Mouse (Mus musculus) hindbrain, postnatal 0 days (tissue): ENCODE data around the gene Tmsb10. TPM values are rescaled to one million over a fixed set of nuclear protein-coding genes. Genes with fewer than 3 reads are reported as not detected.

ENCODE experiments used
- ATAC-seq: fragments of 200-750 bp; cut with Nextera tagmentation; 2 replicates; pipeline ENCODE4 v1.8.0; 2017; ENCODE audit warnings: mild to moderate bottlenecking, moderate TSS enrichment, moderate library complexity
- DNase-seq: peaks from one replicate; pipeline ENCODE4 v3.0.0-alpha.2; 2015; ENCODE audit warnings: low spot score
- H3K27ac ChIP-seq: fragments of 300-500 bp; sonication (generic); 2 replicates; pipeline ENCODE4 v1.5.1; 2014; ENCODE audit warnings: mild to moderate bottlenecking
- H3K27me3 ChIP-seq: fragments of 300-500 bp; sonication (generic); 2 replicates; pipeline ENCODE4 v1.6.1; 2014; ENCODE audit warnings: low read length, mixed read lengths; ENCODE audit not compliant: insufficient read depth
- H3K36me3 ChIP-seq: fragments of 300-500 bp; sonication (generic); 2 replicates; pipeline ENCODE4 v1.6.1; 2014; ENCODE audit warnings: low read length, mixed read lengths; ENCODE audit not compliant: insufficient read depth
- H3K4me1 ChIP-seq: fragments of 300-500 bp; sonication (generic); 2 replicates; pipeline ENCODE4 v1.6.1; 2014; ENCODE audit warnings: antibody characterized with exemption, low read length, mixed read lengths; ENCODE audit not compliant: insufficient read depth
- H3K4me2 ChIP-seq: fragments of 300-500 bp; sonication (generic); 2 replicates; pipeline ENCODE4 v1.6.1; 2014; ENCODE audit warnings: low read depth, mild to moderate bottlenecking, low read length, moderate library complexity, mixed read lengths
- H3K4me3 ChIP-seq: fragments of 300-500 bp; sonication (generic); 2 replicates; pipeline ENCODE4 v1.5.1; 2014; ENCODE audit warnings: low read length
- H3K9ac ChIP-seq: fragments of 300-500 bp; sonication (generic); replicated peaks from 2 replicates; pipeline ENCODE4 v1.6.1; 2014; ENCODE audit warnings: mild to moderate bottlenecking, low read length, moderate library complexity, mixed read lengths
- H3K9me3 ChIP-seq: fragments of 300-500 bp; sonication (generic); 2 replicates; pipeline ENCODE4 v1.6.1; 2016; ENCODE audit warnings: low read length, mixed read lengths
- CTCF ChIP-seq: IDR thresholded peaks from 2 replicates; pipeline ENCODE4 v1.5.1; 2016; ENCODE audit warnings: antibody characterized with exemption, control low read depth, low read depth
- WGBS: fragments of 180-500 bp; shearing (Covaris S2); extraction: QIAGEN DNeasy Blood & Tissue Kit; methylation state at CpG from one replicate; pipeline ENCODE4 v1.1.7; 2014; 5-methylcytosine and 5-hydroxymethylcytosine counted together
- polyA plus RNA-seq: library from polyadenylated mRNA; unstranded; fragments of >200 nt; fragmentation: Nextera tagmentation; extraction: Ambion mirVana; gene quantifications from 2 replicates; pipeline ENCODE4 v1.2.1, GENCODE M21; 2015
- total RNA-seq: library from RNA; depleted of rRNA; stranded (reverse); fragments of >200 nt; gene quantifications from 2 replicates; pipeline ENCODE4 v1.2.3, GENCODE M21; 2014

The Tmsb10 gene
- total and polyA plus RNA-seq, 2 experiments from 2014 or later, result 166 to 5,541 TPM

DNA sequence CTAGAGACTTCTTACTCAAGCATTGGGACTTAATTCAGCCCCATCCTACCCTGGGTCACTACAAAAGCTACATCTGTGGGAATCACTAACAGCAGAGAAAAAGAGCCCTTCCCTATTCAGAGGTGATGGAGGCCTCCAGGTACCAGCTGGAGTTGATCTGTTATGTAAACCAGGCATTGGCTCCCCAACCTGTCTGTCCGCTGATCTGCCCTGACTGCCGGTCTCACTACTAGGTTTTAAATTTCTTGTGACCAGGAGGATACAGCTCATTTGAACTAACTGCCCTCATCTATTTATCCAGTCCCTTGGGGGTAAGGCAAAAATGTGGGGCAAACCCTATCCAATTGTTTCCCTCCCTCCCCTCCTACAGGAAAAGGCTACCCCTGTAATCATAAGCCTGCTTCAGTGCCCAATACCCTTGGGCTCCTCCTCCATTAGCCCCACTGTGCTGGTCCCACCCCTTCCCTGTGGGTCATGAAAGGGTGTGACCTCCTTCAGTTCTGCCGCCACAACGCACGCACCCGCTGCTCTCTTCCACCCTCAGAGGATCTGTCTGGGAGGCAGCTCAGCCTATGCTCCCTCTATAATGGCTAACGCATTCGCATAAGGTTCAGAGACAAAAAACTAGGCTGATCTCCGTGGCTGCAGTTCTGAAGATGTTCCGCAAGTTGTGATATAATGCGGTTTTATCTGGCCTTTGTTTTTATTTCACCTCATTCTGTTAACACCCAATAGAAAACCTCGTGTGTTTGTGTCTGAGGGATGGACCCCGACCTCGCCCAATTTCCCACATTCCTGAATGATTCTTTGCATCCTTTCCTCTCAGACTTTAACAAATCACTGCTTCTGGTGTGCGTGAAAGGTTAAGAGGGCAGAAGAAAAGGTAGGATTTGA lies 2.1 kb downstream of the Tmsb10 start:
- no peaks in the 10 kb centered on the region for H3K36me3 ChIP-seq
- peak; percentile 73 for DNase-seq
- H3K4me2 ChIP-seq, result peak overlapping the region; percentile 72
- peak overlapping the region; percentile 98 for H3K9ac ChIP-seq
- H3K9me3 ChIP-seq, result no peaks in the 10 kb centered on the region
- H3K4me3 ChIP-seq, result peak overlapping the region; percentile 87
- H3K27ac ChIP-seq, result peak overlapping the region; percentile 99
- H3K4me1 ChIP-seq, result peaks cover 15% of the 10 kb centered on the region; the same call in 1 of the 2 replicates
- no peak for TF ChIP-seq CTCF
- peak; percentile 41 for ATAC-seq
- H3K27me3 ChIP-seq, result no peaks in the 10 kb centered on the region
- 3% methylated on average over 15 of the region's 15 CpGs for WGBS

DNA sequence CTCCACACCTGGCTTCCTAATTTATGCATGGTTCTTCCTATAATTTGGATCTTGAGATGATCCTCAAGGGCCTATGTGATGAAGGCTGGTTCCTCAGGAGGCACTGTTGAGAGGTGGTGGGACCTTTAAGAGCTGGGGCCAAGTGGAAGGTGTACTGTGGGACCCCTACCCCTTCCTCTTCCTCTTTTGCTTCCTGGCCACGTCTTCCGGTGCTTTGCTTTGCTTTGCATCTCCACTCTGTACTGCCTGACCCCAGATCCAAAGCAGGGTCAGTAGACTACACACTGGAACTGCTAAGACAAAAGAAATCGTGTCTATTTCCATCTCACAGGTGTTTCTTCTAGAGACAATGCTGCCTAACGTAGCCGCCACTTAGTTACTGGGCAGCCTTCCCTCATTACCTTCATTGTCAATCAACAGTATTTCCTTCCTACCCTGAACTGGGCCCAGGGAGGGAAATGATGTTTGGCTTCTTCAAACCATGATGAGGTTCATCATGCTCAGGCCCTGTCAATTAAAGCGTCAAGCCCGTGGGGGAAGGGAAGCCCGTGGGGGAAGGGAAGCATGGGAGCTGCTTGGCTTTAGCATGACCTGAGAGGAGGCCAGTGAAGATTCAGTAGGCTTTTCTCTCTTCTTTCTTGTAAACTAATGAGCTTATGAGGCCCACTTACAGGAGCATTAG lies 2.9 kb downstream of the Tmsb10 start:
- H3K4me1 ChIP-seq, result peaks cover 15% of the 10 kb centered on the region; the same call in 1 of the 2 replicates
- DNase-seq (peak; percentile 30), ATAC-seq (no peak)
- H3K4me2 ChIP-seq, result peak overlapping the region; percentile 72
- TF ChIP-seq CTCF, result no peak
- WGBS, result 39% methylated on average over 8 of the region's 8 CpGs
- no peaks in the 10 kb centered on the region for H3K36me3 ChIP-seq
- H3K4me3 ChIP-seq, result peak overlapping the region; percentile 87
- no peaks in the 10 kb centered on the region for H3K27me3 ChIP-seq
- peak overlapping the region; percentile 99 for H3K27ac ChIP-seq
- peak overlapping the region; percentile 98 for H3K9ac ChIP-seq
- no peaks in the 10 kb centered on the region for H3K9me3 ChIP-seq

DNA sequence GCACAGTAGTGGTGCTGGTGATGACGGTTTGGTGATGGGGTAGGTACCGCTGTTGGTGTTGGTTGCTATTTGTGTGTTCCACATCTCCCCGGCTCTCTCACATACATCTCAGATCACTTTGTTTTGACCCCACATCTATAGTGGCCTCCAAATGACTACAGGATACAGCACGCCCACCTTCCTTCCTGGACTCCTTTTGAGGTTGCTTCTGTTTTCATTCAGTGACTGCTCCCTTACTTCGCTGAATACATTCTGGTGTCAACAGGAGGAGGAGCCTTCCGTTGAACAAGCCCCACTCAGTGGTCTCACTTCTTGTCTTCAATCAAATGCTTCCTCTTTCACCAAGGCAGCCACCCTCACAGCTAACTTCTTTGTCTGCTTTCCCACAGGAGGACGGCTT lies 3.8 kb downstream of the Tmsb10 start:
- Histone ChIP-seq H3K27me3 (no peaks in the 10 kb centered on the region), H3K27ac (peak overlapping the region; percentile 99), H3K4me1 (peaks cover 15% of the 10 kb centered on the region; the same call in 1 of the 2 replicates), H3K4me2 (0 out of 2 replicates have a peak overlapping the region, but pooled peaks have one; percentile 72), H3K9me3 (no peaks in the 10 kb centered on the region), H3K9ac (no peak overlapping the region), H3K4me3 (no peak overlapping the region), H3K36me3 (no peaks in the 10 kb centered on the region)
- DNase-seq, result peak; percentile 9
- ATAC-seq, result no peak
- TF ChIP-seq CTCF, result no peak
- 54% methylated on average over 7 of the region's 7 CpGs for WGBS

DNA sequence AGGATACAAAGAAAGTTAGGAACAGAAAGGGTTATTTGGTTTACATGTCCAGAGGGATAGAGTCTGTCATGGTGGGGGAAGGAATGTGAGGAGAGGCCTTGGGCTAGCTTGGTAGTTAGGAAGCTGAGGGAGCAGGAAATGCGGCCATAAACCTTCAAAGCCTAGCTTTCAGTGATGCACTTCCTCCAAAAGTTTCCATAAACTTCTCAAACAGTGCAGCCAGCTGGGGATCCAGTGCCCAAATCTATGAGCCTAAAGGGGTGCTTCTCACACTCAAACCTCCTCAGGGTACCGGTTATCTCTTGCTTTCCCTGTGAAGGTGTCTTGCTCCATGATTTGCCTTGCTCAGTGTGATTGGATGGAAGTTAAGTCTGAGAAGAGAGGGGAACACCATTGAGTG lies 5.6 kb downstream of the Tmsb10 start:
- DNase-seq (no peak), ATAC-seq (no peak)
- Histone ChIP-seq H3K27ac (no peak overlapping the region), H3K27me3 (no peaks in the 10 kb centered on the region), H3K4me1 (peaks cover 15% of the 10 kb centered on the region; the same call in 1 of the 2 replicates), H3K4me2 (no peak overlapping the region), H3K36me3 (no peaks in the 10 kb centered on the region), H3K4me3 (no peak overlapping the region), H3K9ac (no peak overlapping the region), H3K9me3 (no peaks in the 10 kb centered on the region)
- 81% methylated on average over 2 of the region's 2 CpGs for WGBS
- TF ChIP-seq CTCF, result no peak

DNA sequence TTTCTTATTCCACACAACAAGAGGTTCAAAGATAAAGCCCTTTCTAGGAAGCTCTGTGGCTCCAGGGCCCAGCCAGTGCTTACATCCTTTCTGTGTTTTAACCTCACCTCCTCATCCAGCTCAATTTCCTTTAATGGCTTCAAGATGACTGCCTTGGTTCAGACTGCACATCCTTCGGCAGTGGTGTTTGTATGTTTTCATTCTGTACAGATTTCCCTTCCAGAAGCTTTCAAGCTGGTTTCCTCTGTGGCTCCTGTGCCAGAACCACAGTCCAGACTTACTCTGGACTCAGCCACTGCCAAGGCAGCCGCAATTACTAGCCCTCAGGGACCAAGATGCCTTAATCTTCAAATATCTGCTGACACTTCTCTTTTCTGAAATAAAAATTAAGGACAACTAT lies 6.3 kb downstream of the Tmsb10 start:
- Histone ChIP-seq H3K4me3 (no peak overlapping the region), H3K4me1 (peaks cover 15% of the 10 kb centered on the region; the same call in 1 of the 2 replicates), H3K36me3 (no peaks in the 10 kb centered on the region), H3K27me3 (no peaks in the 10 kb centered on the region), H3K27ac (no peak overlapping the region), H3K4me2 (no peak overlapping the region), H3K9ac (no peak overlapping the region), H3K9me3 (no peaks in the 10 kb centered on the region)
- 72% methylated on average over 2 of the region's 2 CpGs for WGBS
- DNase-seq (no peak), ATAC-seq (no peak)
- no peak for TF ChIP-seq CTCF

DNA sequence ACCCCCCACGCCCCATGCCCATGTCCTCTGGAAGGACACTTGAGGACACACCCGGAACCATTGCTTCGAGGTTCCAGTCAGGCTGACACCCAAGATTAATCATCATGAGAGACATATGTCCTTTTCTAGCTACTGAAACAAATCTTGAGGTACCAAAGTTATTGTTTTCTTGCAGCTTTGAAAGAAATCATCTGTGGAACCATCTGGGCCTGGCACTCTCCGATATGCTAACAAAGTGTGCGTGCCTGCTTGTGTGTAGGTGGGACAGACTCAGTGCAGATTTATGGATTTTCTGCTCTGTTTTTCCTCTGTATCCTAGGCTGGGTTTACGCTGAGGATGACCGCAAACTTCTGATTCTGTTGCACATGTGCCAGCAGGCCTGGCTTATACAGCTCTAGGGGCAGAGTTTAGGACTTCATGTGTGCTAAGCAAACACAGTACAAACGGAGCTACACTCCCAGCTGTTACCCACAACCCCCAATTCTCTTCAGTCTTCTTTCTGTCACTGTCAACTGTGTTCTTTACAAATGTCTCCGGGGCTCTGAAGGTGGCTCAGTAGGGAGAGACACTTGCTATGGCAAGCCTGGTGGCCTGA lies 9.3 kb downstream of the Tmsb10 start:
- no peak for TF ChIP-seq CTCF
- Histone ChIP-seq H3K36me3 (no peaks in the 10 kb centered on the region), H3K4me3 (no peak overlapping the region), H3K4me2 (no peak overlapping the region), H3K27ac (no peak overlapping the region), H3K9me3 (no peaks in the 10 kb centered on the region), H3K27me3 (no peaks in the 10 kb centered on the region), H3K4me1 (no peaks in the 10 kb centered on the region), H3K9ac (no peak overlapping the region)
- ATAC-seq (no peak), DNase-seq (no peak)
- 84% methylated on average over 9 of the region's 9 CpGs for WGBS
